ENCODE assay signal across 16 mouse cellular contexts in genomic region chr2:166551831-166552498, GRCm38 (mm10).
DNase-seq lines count a peak whose midpoint lies in the region; ATAC-seq lines count a peak whose summit lies in the region.
"Had no signal": no experiment of that assay in that cellular context is flagged by ENCODE, and none has a peak within 500 bp of the region (broad histone marks: within the 10 kb centered on the region; RNA-seq: fewer than 3 reads in every experiment).

No protein-coding gene starts in this region.

- no peaks in the 10 kb centered on the region for H3K36me3 ChIP-seq in forebrain, embryonic 12.5 days (replicated peaks)
- no peaks in the 10 kb centered on the region for H3K36me3 ChIP-seq in midbrain, embryonic 14.5 days (ENCODE audit: control insufficient read depth, insufficient read depth, low read length)
- H3K36me3 ChIP-seq: embryonic facial prominence, embryonic 15.5 days; limb, embryonic 13.5 days had no signal

- H3K9ac ChIP-seq in forebrain, embryonic 12.5 days = no peak overlapping the region
- no peak overlapping the region for H3K9ac ChIP-seq in midbrain, embryonic 14.5 days (replicated peaks; ENCODE audit: low read length)
- H3K9ac ChIP-seq: embryonic facial prominence, embryonic 15.5 days; limb, embryonic 13.5 days had no signal

- peaks cover 26% of the 10 kb centered on the region for H3K27me3 ChIP-seq in forebrain, embryonic 12.5 days
- H3K27me3 ChIP-seq in midbrain, embryonic 14.5 days (ENCODE audit: control insufficient read depth, insufficient read depth, low read length) = no peaks in the 10 kb centered on the region
- H3K27me3 ChIP-seq: embryonic facial prominence, embryonic 15.5 days; limb, embryonic 13.5 days had no signal

- 26% methylated on average over 15 of the region's 15 CpGs for WGBS in forebrain, embryonic 12.5 days
- 17% methylated on average over 15 of the region's 15 CpGs for WGBS in midbrain, embryonic 14.5 days

- no peak for DNase-seq in frontal cortex, postnatal 25 days (ENCODE audit: low spot score in 2 of 2)
- DNase-seq in ES-CJ7 (ENCODE audit: low read depth, low spot score) = peak; percentile 60
- DNase-seq in midbrain, embryonic 14.5 days = peak; percentile 70
- no peak for DNase-seq in left cerebral cortex, adult 9 months (ENCODE audit: low spot score in 2 of 2)
- no peak for DNase-seq in urinary bladder, adult 18-20 months (ENCODE audit: low spot score in 2 of 2)
- DNase-seq in ovary, adult 18-20 months (ENCODE audit: low spot score) = no peak
- DNase-seq: adrenal gland, postnatal 14 days; cerebellum, postnatal 36 days; kidney, postnatal 36 days; layer of hippocampus, postnatal 36 days; thymus, postnatal 4 days had no signal

- peaks cover 44% of the 10 kb centered on the region for H3K4me1 ChIP-seq in forebrain, embryonic 12.5 days
- H3K4me1 ChIP-seq in midbrain, embryonic 14.5 days (ENCODE audit: control insufficient read depth, insufficient read depth, low read length) = peaks cover 24% of the 10 kb centered on the region

- H3K27ac ChIP-seq in forebrain, embryonic 12.5 days = peak overlapping the region; percentile 46; the same call in 1 of the 2 replicates
- peak overlapping the region; percentile 33 for H3K27ac ChIP-seq in midbrain, embryonic 14.5 days (replicated peaks; ENCODE audit: low read depth, low read length)
- H3K27ac ChIP-seq: embryonic facial prominence, embryonic 15.5 days; limb, embryonic 13.5 days; macrophage had no signal

- H3K9me3 ChIP-seq in forebrain, embryonic 12.5 days = no peaks in the 10 kb centered on the region
- no peaks in the 10 kb centered on the region for H3K9me3 ChIP-seq in midbrain, embryonic 14.5 days (ENCODE audit: control insufficient read depth, low read length)
- H3K9me3 ChIP-seq: embryonic facial prominence, embryonic 15.5 days; limb, embryonic 13.5 days had no signal

- peak overlapping the region; percentile 8; the same call in 1 of the 2 replicates for H3K4me2 ChIP-seq in forebrain, embryonic 12.5 days
- H3K4me2 ChIP-seq in midbrain, embryonic 14.5 days (ENCODE audit: low read length) = no peak overlapping the region
- H3K4me2 ChIP-seq: embryonic facial prominence, embryonic 15.5 days; limb, embryonic 13.5 days had no signal

- no peak overlapping the region for H3K4me3 ChIP-seq in forebrain, embryonic 12.5 days (replicated peaks)
- no peak overlapping the region for H3K4me3 ChIP-seq in midbrain, embryonic 14.5 days (replicated peaks; ENCODE audit: low read depth, low read length)
- H3K4me3 ChIP-seq: embryonic facial prominence, embryonic 15.5 days; limb, embryonic 13.5 days had no signal

- ATAC-seq in frontal cortex, adult (ENCODE audit: low TSS enrichment) = peak; percentile 70
- ATAC-seq in forebrain, embryonic 12.5 days (ENCODE audit: low FRiP score) = no peak
- no peak for ATAC-seq in midbrain, embryonic 14.5 days (ENCODE audit: low FRiP score, low TSS enrichment)

Comparison
In these comparisons a context has a peak if more than half of its experiments do, and no peak if none do; other contexts are left out.
1. DNase-seq: peak in ES-CJ7 (single experiment) and midbrain, embryonic 14.5 days (single experiment); none in frontal cortex, postnatal 25 days (0 of 2), left cerebral cortex, adult 9 months (0 of 2), urinary bladder, adult 18-20 months (0 of 2) and ovary, adult 18-20 months (single experiment).